ENCODE assay signal across 8 mouse cellular contexts in genomic region chr16:8769065-8769464, GRCm38 (mm10). TPM values are rescaled to one million over a fixed set of nuclear protein-coding genes. Genes with fewer than 3 reads are reported as not detected.
DNase-seq lines count a peak whose midpoint lies in the region; ATAC-seq lines count a peak whose summit lies in the region.

No protein-coding gene starts in this region.

- peak; percentile 91 for ATAC-seq in cerebellum, adult (ENCODE audit: insufficient number of reproducible peaks, low FRiP score, low TSS enrichment)
- ATAC-seq in forebrain, embryonic 15.5 days (replicated peaks), result peak; percentile 70; the same call in 1 of the 2 replicates
- peak; percentile 84 for ATAC-seq in lung, embryonic 16.5 days (ENCODE audit: low read depth)

- no peak overlapping the region for H3K27ac ChIP-seq in forebrain, embryonic 15.5 days (replicated peaks)
- no peak overlapping the region for H3K27ac ChIP-seq in lung, embryonic 16.5 days (ENCODE audit: low read length)

- no peaks in the 10 kb centered on the region for H3K27me3 ChIP-seq in forebrain, embryonic 15.5 days
- no peaks in the 10 kb centered on the region for H3K27me3 ChIP-seq in lung, embryonic 16.5 days (ENCODE audit: control insufficient read depth, insufficient read depth, low read depth, low read length)

- 14% methylated on average over 10 of the region's 10 CpGs for WGBS in forebrain, embryonic 15.5 days
- 12% methylated on average over 10 of the region's 10 CpGs for WGBS in lung, embryonic 16.5 days

- H3K4me3 ChIP-seq in forebrain, embryonic 15.5 days, result no peak overlapping the region
- H3K4me3 ChIP-seq in lung, embryonic 16.5 days (ENCODE audit: low read length), result no peak overlapping the region

- H3K4me1 ChIP-seq in forebrain, embryonic 15.5 days, result no peaks in the 10 kb centered on the region
- no peaks in the 10 kb centered on the region for H3K4me1 ChIP-seq in lung, embryonic 16.5 days (replicated peaks; ENCODE audit: control insufficient read depth, insufficient read depth, low read length)

- intact Hi-C loops in heart, postnatal 25 days (cut with DNase I), result loop anchor here (1.0 to 5.0 kb wide), 2 partner anchors 83 to 277 kb away; no protein-coding TSS in a partner anchor

- H3K4me2 ChIP-seq in forebrain, embryonic 15.5 days (replicated peaks), result no peak overlapping the region
- no peak overlapping the region for H3K4me2 ChIP-seq in lung, embryonic 16.5 days (ENCODE audit: low read depth, low read length)

- peak; percentile 89 for DNase-seq in ES-CJ7 (ENCODE audit: low read depth, low spot score)
- peak; percentile 35 for DNase-seq in heart, postnatal 25 days (ENCODE audit: low spot score)
- peak; percentile 34 to 66 for DNase-seq in layer of hippocampus, adult 18-20 months (ENCODE audit: low spot score in 2 of 2)
- DNase-seq in ovary, adult 18-20 months (ENCODE audit: low spot score), result peak; percentile 39
- peak; percentile 82 for DNase-seq in thymus, postnatal 0 days (ENCODE audit: low spot score)

- no peak overlapping the region for H3K9ac ChIP-seq in forebrain, embryonic 15.5 days (replicated peaks)
- no peak overlapping the region for H3K9ac ChIP-seq in lung, embryonic 16.5 days (ENCODE audit: low read length)

- H3K9me3 ChIP-seq in forebrain, embryonic 15.5 days, result no peaks in the 10 kb centered on the region
- no peaks in the 10 kb centered on the region for H3K9me3 ChIP-seq in lung, embryonic 16.5 days (ENCODE audit: control insufficient read depth, low read length)

- no peaks in the 10 kb centered on the region for H3K36me3 ChIP-seq in forebrain, embryonic 15.5 days
- no peaks in the 10 kb centered on the region for H3K36me3 ChIP-seq in lung, embryonic 16.5 days (ENCODE audit: control insufficient read depth, insufficient read depth, low read length)

RNA-seq across cellular contexts. Expression of gene Usp7, which starts 23.0 kb away (rescaled TPM):
- polyA plus RNA-seq in forebrain, embryonic 15.5 days (2015; fragmentation: Nextera tagmentation; extraction: Ambion mirVana), result 31.7 and 38.5 TPM in 2 replicates
- 10 to 100 TPM; 44.2 to 52.5 TPM for total RNA-seq in heart, postnatal 25 days (2021)
- 100 to 1,000 TPM; 144 to 151 TPM for total RNA-seq in layer of hippocampus, adult 18-20 months (2021)
- polyA plus RNA-seq in lung, embryonic 16.5 days (2015; fragmentation: Nextera tagmentation; extraction: Ambion mirVana), result 23.1 and 24.4 TPM in 2 replicates
- polyA plus RNA-seq in thymus, postnatal 0 days (2015; fragmentation: Nextera tagmentation; extraction: Ambion mirVana), result 43.0 and 50.3 TPM in 2 replicates

Comparison
In these comparisons a context has a peak if more than half of its experiments do, and no peak if none do; other contexts are left out.
1. DNase-seq: peak in every context shown above with its lines; median percentile 89 in ES-CJ7; 82 in thymus, postnatal 0 days; 50 in layer of hippocampus, adult 18-20 months; 39 in ovary, adult 18-20 months; 35 in heart, postnatal 25 days.